25 mouse cellular contexts compared by ENCODE assay signal in genomic region chr5:114286872-114287571, GRCm38 (mm10). TPM values are rescaled to one million over a fixed set of nuclear protein-coding genes. Genes with fewer than 3 reads are reported as not detected.
"Had no signal": no experiment of that assay in that cellular context is flagged by ENCODE, and none has a peak within 500 bp of the region (broad histone marks: within the 10 kb centered on the region; RNA-seq: fewer than 3 reads in every experiment).

No protein-coding gene starts in this region.

- ATAC-seq: liver, postnatal 0 days; lung, postnatal 0 days; midbrain, embryonic 13.5 days; midbrain, embryonic 15.5 days had no signal

- DNase-seq: liver, postnatal 0 days; lung, adult 2 months; lung, postnatal 14 days; lung, postnatal 36 days; right cerebral cortex, postnatal 14 days; right cerebral cortex, postnatal 4 days; spleen, adult 18-20 months; thymus, adult 2 months; thymus, postnatal 25 days; thymus, postnatal 4 days had no signal

- H3K9me3 ChIP-seq: lung, embryonic 15.5 days; megakaryocyte, embryonic 14.5 days; midbrain, embryonic 13.5 days; midbrain, embryonic 15.5 days; neural tube, embryonic 12.5 days had no signal

- H3K4me2 ChIP-seq: lung, embryonic 15.5 days; midbrain, embryonic 11.5 days; midbrain, embryonic 13.5 days; midbrain, embryonic 15.5 days; neural tube, embryonic 12.5 days had no signal

- H3K27me3 ChIP-seq: lung, embryonic 15.5 days had no signal

- H3K36me3 ChIP-seq: lung, embryonic 15.5 days; midbrain, embryonic 13.5 days; midbrain, embryonic 15.5 days; neural tube, embryonic 12.5 days had no signal

- H3K4me3 ChIP-seq: lung, embryonic 15.5 days; megakaryocyte, embryonic 14.5 days; midbrain, embryonic 13.5 days; midbrain, embryonic 15.5 days; neural tube, embryonic 12.5 days had no signal

- H3K9ac ChIP-seq: liver, postnatal 0 days; lung, embryonic 15.5 days; midbrain, embryonic 13.5 days; midbrain, embryonic 15.5 days; neural tube, embryonic 12.5 days had no signal

- H3K27ac ChIP-seq: lung, embryonic 15.5 days; macrophage; midbrain, embryonic 13.5 days; midbrain, embryonic 15.5 days; neural tube, embryonic 12.5 days had no signal

- H3K4me1 ChIP-seq: lung, embryonic 15.5 days; megakaryocyte, embryonic 14.5 days had no signal

RNA-seq across cellular contexts. Expression of gene Foxn4, which starts 13.4 kb away (rescaled TPM):
- total RNA-seq: megakaryocyte progenitor cell, adult 5-6 weeks; monocyte, adult 5-6 weeks; neutrophil, adult 5-6 weeks had no signal
- polyA plus RNA-seq: liver, postnatal 0 days; macrophage; neural tube, embryonic 14.5 days; small intestine, adult 2 months; stomach, embryonic 14.5 days; urinary bladder, adult 2 months had no signal
